Mouse (Mus musculus) forebrain, embryonic 16.5 days (tissue): ENCODE data around the gene Rasgef1b. TPM values are rescaled to one million over a fixed set of nuclear protein-coding genes. Genes with fewer than 3 reads are reported as not detected.

Experiments used
- ATAC-seq: fragments of 200-750 bp; cut with Nextera tagmentation; 2 replicates; pipeline ENCODE4 v1.8.0; 2017; ENCODE audit warnings: mild to moderate bottlenecking, moderate library complexity
- H3K27ac ChIP-seq: fragments of 300-500 bp; sonication (generic); 2 replicates; pipeline ENCODE4 v1.5.1; 2014; ENCODE audit warnings: low read length, control low read depth
- H3K27me3 ChIP-seq: fragments of 300-500 bp; sonication (generic); replicated peaks from 2 replicates; pipeline ENCODE4 v1.6.1; 2014; ENCODE audit warnings: low read length; ENCODE audit not compliant: control insufficient read depth, insufficient read depth
- H3K36me3 ChIP-seq: fragments of 300-500 bp; sonication (generic); 2 replicates; pipeline ENCODE4 v1.6.1; 2014; ENCODE audit not compliant: control insufficient read depth, insufficient read depth
- H3K4me1 ChIP-seq: fragments of 300-500 bp; sonication (generic); replicated peaks from 2 replicates; pipeline ENCODE4 v1.6.1; 2014; ENCODE audit warnings: low read length; ENCODE audit not compliant: control insufficient read depth, insufficient read depth
- H3K4me2 ChIP-seq: fragments of 300-500 bp; sonication (generic); 2 replicates; pipeline ENCODE4 v1.6.1; 2014; ENCODE audit warnings: mild to moderate bottlenecking, low read length, control low read depth
- H3K4me3 ChIP-seq: fragments of 300-500 bp; sonication (generic); replicated peaks from 2 replicates; pipeline ENCODE4 v1.5.1; 2014; ENCODE audit warnings: mild to moderate bottlenecking, low read length, control low read depth
- H3K9ac ChIP-seq: fragments of 300-500 bp; sonication (generic); replicated peaks from 2 replicates; pipeline ENCODE4 v1.6.1; 2014; ENCODE audit warnings: low read depth, low read length, control low read depth
- H3K9me3 ChIP-seq: fragments of 300-500 bp; sonication (generic); 2 replicates; pipeline ENCODE4 v1.6.1; 2016; ENCODE audit warnings: low read length; ENCODE audit not compliant: control insufficient read depth
- WGBS: fragments of 180-500 bp; shearing (Covaris S2); extraction: QIAGEN DNeasy Blood & Tissue Kit; methylation state at CpG from one replicate; pipeline ENCODE4 v1.1.7; 2014; 5-methylcytosine and 5-hydroxymethylcytosine counted together
- polyA plus RNA-seq: library from polyadenylated mRNA; unstranded; fragments of >200 nt; fragmentation: Nextera tagmentation; extraction: Ambion mirVana; gene quantifications from 2 replicates; pipeline ENCODE4 v1.2.1, GENCODE M21; 2015

The Rasgef1b gene
- polyA plus RNA-seq, 1 experiment from 2014 or later = 107 TPM

GRCm38 (mm10) chr5:99419872-99420271, 309.0 kb downstream of the Rasgef1b start:
- no peak overlapping the region for H3K4me3 ChIP-seq
- H3K27ac ChIP-seq = no peak overlapping the region
- no peak for ATAC-seq
- no peaks in the 10 kb centered on the region for H3K9me3 ChIP-seq
- H3K36me3 ChIP-seq = no peaks in the 10 kb centered on the region
- H3K27me3 ChIP-seq = no peaks in the 10 kb centered on the region
- WGBS = 76% methylated on average over 2 of the region's 2 CpGs
- no peak overlapping the region for H3K4me2 ChIP-seq
- no peak overlapping the region for H3K9ac ChIP-seq
- no peaks in the 10 kb centered on the region for H3K4me1 ChIP-seq

DNA sequence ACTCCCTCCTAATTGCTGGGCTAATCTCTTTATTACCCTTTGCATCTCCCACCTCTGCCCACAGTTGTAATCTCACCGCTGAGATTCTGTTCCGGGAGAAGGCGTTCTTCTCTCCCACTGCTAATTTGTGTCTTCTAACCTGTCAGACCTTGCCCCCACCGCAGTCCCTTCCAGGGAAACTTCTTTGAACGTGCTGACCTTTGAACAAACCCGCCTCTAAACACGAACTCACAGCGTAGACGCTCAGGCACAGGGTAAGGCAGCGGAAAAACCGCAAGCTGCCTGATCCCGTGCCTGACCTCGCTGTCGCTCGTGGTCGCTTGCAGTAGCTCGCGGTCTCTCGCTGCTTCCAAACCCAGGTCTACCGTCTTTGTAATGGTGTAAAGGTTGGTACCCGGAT, 312.0 kb downstream of the Rasgef1b start:
- H3K4me1 ChIP-seq = no peaks in the 10 kb centered on the region
- no peaks in the 10 kb centered on the region for H3K27me3 ChIP-seq
- no peak for ATAC-seq
- H3K27ac ChIP-seq = no peak overlapping the region
- H3K36me3 ChIP-seq = no peaks in the 10 kb centered on the region
- 93% methylated on average over 21 of the region's 21 CpGs for WGBS
- H3K9me3 ChIP-seq = no peaks in the 10 kb centered on the region
- no peak overlapping the region for H3K4me2 ChIP-seq
- no peak overlapping the region for H3K4me3 ChIP-seq
- no peak overlapping the region for H3K9ac ChIP-seq

GRCm38 (mm10) chr5:99415676-99416075, 313.2 kb downstream of the Rasgef1b start:
- H3K4me2 ChIP-seq = no peak overlapping the region
- no peak overlapping the region for H3K9ac ChIP-seq
- H3K4me1 ChIP-seq = no peaks in the 10 kb centered on the region
- H3K36me3 ChIP-seq = no peaks in the 10 kb centered on the region
- no peaks in the 10 kb centered on the region for H3K9me3 ChIP-seq
- no peak overlapping the region for H3K4me3 ChIP-seq
- H3K27me3 ChIP-seq = no peaks in the 10 kb centered on the region
- no peak for ATAC-seq
- H3K27ac ChIP-seq = no peak overlapping the region
- WGBS = 95% methylated on average over 12 of the region's 12 CpGs

- no peaks in the 10 kb centered on the region for H3K36me3 ChIP-seq
- H3K4me2 ChIP-seq = no peak overlapping the region
- H3K9ac ChIP-seq = no peak overlapping the region
- H3K4me3 ChIP-seq = no peak overlapping the region
- WGBS = 90% methylated on average over 2 of the region's 2 CpGs
- ATAC-seq = no peak
- no peaks in the 10 kb centered on the region for H3K27me3 ChIP-seq
- H3K4me1 ChIP-seq = no peaks in the 10 kb centered on the region
- H3K9me3 ChIP-seq = no peaks in the 10 kb centered on the region
- H3K27ac ChIP-seq = no peak overlapping the region
These were observed 313.8 kb downstream of the Rasgef1b start for GRCm38 (mm10) chr5:99415049-99415448.

DNA sequence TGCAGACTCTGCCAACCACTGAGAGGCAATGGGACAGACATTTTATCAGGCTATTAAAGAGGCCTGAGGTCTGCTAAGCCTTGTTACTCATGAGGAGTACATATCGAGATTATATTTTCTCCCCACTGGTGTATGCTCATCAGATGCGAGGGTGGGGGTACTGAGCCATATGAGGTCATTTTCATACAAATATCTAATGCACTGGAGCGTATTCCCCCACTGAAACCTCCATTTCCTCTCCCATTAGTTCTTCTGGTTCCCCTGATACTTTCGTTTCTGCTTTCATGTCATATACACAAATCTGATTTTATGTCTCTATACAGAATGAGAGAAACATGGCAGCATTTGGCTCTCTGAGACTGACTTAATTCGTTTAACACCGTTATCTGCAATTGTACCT, 314.6 kb downstream of the Rasgef1b start:
- H3K9me3 ChIP-seq = no peaks in the 10 kb centered on the region
- no peak overlapping the region for H3K9ac ChIP-seq
- no peaks in the 10 kb centered on the region for H3K36me3 ChIP-seq
- 91% methylated on average over 6 of the region's 6 CpGs for WGBS
- no peak for ATAC-seq
- no peak overlapping the region for H3K4me3 ChIP-seq
- no peak overlapping the region for H3K4me2 ChIP-seq
- H3K27me3 ChIP-seq = no peaks in the 10 kb centered on the region
- H3K27ac ChIP-seq = no peak overlapping the region
- no peaks in the 10 kb centered on the region for H3K4me1 ChIP-seq

GRCm38 (mm10) chr5:99413851-99414250, 315.0 kb downstream of the Rasgef1b start:
- WGBS = 84% methylated on average over 1 of the region's 1 CpGs
- no peak overlapping the region for H3K9ac ChIP-seq
- no peaks in the 10 kb centered on the region for H3K4me1 ChIP-seq
- no peak overlapping the region for H3K4me2 ChIP-seq
- H3K27ac ChIP-seq = no peak overlapping the region
- no peaks in the 10 kb centered on the region for H3K36me3 ChIP-seq
- H3K27me3 ChIP-seq = no peaks in the 10 kb centered on the region
- no peak for ATAC-seq
- H3K9me3 ChIP-seq = no peaks in the 10 kb centered on the region
- H3K4me3 ChIP-seq = no peak overlapping the region

- H3K36me3 ChIP-seq = no peaks in the 10 kb centered on the region
- 69% methylated on average over 9 of the region's 9 CpGs for whole genome bisulfite sequencing
- no peaks in the 10 kb centered on the region for H3K9me3 ChIP-seq
- H3K4me1 ChIP-seq = no peaks in the 10 kb centered on the region
- no peak overlapping the region for H3K4me3 ChIP-seq
- H3K27me3 ChIP-seq = no peaks in the 10 kb centered on the region
- ATAC-seq = peak; percentile 28; the same call in 1 of the 2 replicates
- H3K9ac ChIP-seq = no peak overlapping the region
- no peak overlapping the region for H3K27ac ChIP-seq
- no peak overlapping the region for H3K4me2 ChIP-seq
These were observed 315.5 kb downstream of the Rasgef1b start for GRCm38 (mm10) chr5:99413391-99413790.

- H3K9ac ChIP-seq = no peak overlapping the region
- no peaks in the 10 kb centered on the region for H3K27me3 ChIP-seq
- H3K36me3 ChIP-seq = no peaks in the 10 kb centered on the region
- no peak overlapping the region for H3K4me3 ChIP-seq
- H3K4me1 ChIP-seq = peaks cover 21% of the 10 kb centered on the region
- H3K27ac ChIP-seq = no peak overlapping the region
- ATAC-seq = no peak
- no peaks in the 10 kb centered on the region for H3K9me3 ChIP-seq
- H3K4me2 ChIP-seq = no peak overlapping the region
- WGBS = 87% methylated on average over 11 of the region's 11 CpGs
These were observed 324.3 kb downstream of the Rasgef1b start for GRCm38 (mm10) chr5:99404403-99405170.

GRCm38 (mm10) chr5:99403325-99403724, 325.5 kb downstream of the Rasgef1b start:
- no peaks in the 10 kb centered on the region for H3K27me3 ChIP-seq
- H3K4me3 ChIP-seq = no peak overlapping the region
- H3K4me2 ChIP-seq = no peak overlapping the region
- H3K9me3 ChIP-seq = no peaks in the 10 kb centered on the region
- 74% methylated on average over 5 of the region's 5 CpGs for whole genome bisulfite sequencing
- peaks cover 23% of the 10 kb centered on the region for H3K4me1 ChIP-seq
- ATAC-seq = no peak
- H3K36me3 ChIP-seq = no peaks in the 10 kb centered on the region
- no peak overlapping the region for H3K27ac ChIP-seq
- no peak overlapping the region for H3K9ac ChIP-seq

GRCm38 (mm10) chr5:99402784-99403183, 326.1 kb downstream of the Rasgef1b start:
- no peak overlapping the region for H3K9ac ChIP-seq
- peak; percentile 76 for ATAC-seq
- no peak overlapping the region for H3K4me2 ChIP-seq
- H3K9me3 ChIP-seq = no peaks in the 10 kb centered on the region
- WGBS = 13% methylated on average over 2 of the region's 2 CpGs
- H3K36me3 ChIP-seq = no peaks in the 10 kb centered on the region
- no peak overlapping the region for H3K27ac ChIP-seq
- peaks cover 23% of the 10 kb centered on the region for H3K4me1 ChIP-seq
- H3K27me3 ChIP-seq = no peaks in the 10 kb centered on the region
- H3K4me3 ChIP-seq = no peak overlapping the region
